Mouse (Mus musculus): ENCODE measurements around the gene Tppp2. TPM values are rescaled to one million over a fixed set of nuclear protein-coding genes. Genes with fewer than 3 reads are reported as not detected.
A peak's percentile ranks its signal among the peaks of the same experiment; 100 is the strongest.
"Not testable (repeated sequence)": the region's sequence is repeated elsewhere in the genome, so short reads cannot be mapped to it uniquely, and the experiment has no call there.

Gene Tppp2
- polyA plus RNA-seq, 1 experiment, result not detected

- no peak for TF ChIP-seq CTCF (IDR thresholded peaks at IDR 0.05; ENCODE audit: borderline replicate concordance, extremely low read depth, insufficient read depth, insufficient read length)
- no peak for TF ChIP-seq POLR2A (IDR thresholded peaks at IDR 0.05; ENCODE audit: borderline replicate concordance, extremely low read depth, insufficient read depth, insufficient read length, poor library complexity, severe bottlenecking)
- DNase-seq (ENCODE audit: low read depth), result peak; percentile 28
Measured at GRCm38 (mm10) chr14:51912391-51913061, 5.7 kb upstream of the Tppp2 start.

- peak; percentile 87 for DNase-seq (ENCODE audit: low read depth)
- TF ChIP-seq POLR2A (IDR thresholded peaks at IDR 0.05; ENCODE audit: borderline replicate concordance, extremely low read depth, insufficient read depth, insufficient read length, poor library complexity, severe bottlenecking), result 0 out of 2 replicates have a peak, but pooled peaks have one; percentile 24
- TF ChIP-seq CTCF (IDR thresholded peaks at IDR 0.05; ENCODE audit: borderline replicate concordance, extremely low read depth, insufficient read depth, insufficient read length), result no peak
Measured at GRCm38 (mm10) chr14:51913062-51913959, 4.9 kb upstream of the Tppp2 start.

GRCm38 (mm10) chr14:51913960-51914762 is 4.1 kb upstream of the Tppp2 start, which contains the start of gene Ndrg2:
Ndrg2 (minus strand) TSS chr14:51914158.
- peak; percentile 96 for DNase-seq (ENCODE audit: low read depth)
- TF ChIP-seq CTCF (IDR thresholded peaks at IDR 0.05; ENCODE audit: borderline replicate concordance, extremely low read depth, insufficient read depth, insufficient read length), result no peak
- no peak for TF ChIP-seq POLR2A (IDR thresholded peaks at IDR 0.05; ENCODE audit: borderline replicate concordance, extremely low read depth, insufficient read depth, insufficient read length, poor library complexity, severe bottlenecking)

GRCm38 (mm10) chr14:51915030-51915429 is 3.2 kb upstream of the Tppp2 start:
- no peak for DNase-seq (ENCODE audit: low read depth)
- no peak for TF ChIP-seq CTCF (IDR thresholded peaks at IDR 0.05; ENCODE audit: borderline replicate concordance, extremely low read depth, insufficient read depth, insufficient read length)
- no peak for TF ChIP-seq POLR2A (IDR thresholded peaks at IDR 0.05; ENCODE audit: borderline replicate concordance, extremely low read depth, insufficient read depth, insufficient read length, poor library complexity, severe bottlenecking)

- TF ChIP-seq POLR2A (IDR thresholded peaks at IDR 0.05; ENCODE audit: borderline replicate concordance, extremely low read depth, insufficient read depth, insufficient read length, poor library complexity, severe bottlenecking), result no peak
- no peak for TF ChIP-seq CTCF (IDR thresholded peaks at IDR 0.05; ENCODE audit: borderline replicate concordance, extremely low read depth, insufficient read depth, insufficient read length)
- DNase-seq (ENCODE audit: low read depth), result no peak
Measured at GRCm38 (mm10) chr14:51916539-51916938, 1.7 kb upstream of the Tppp2 start.

GRCm38 (mm10) chr14:51918966-51919365 is 741 bp downstream of the Tppp2 start:
- TF ChIP-seq CTCF (IDR thresholded peaks at IDR 0.05; ENCODE audit: borderline replicate concordance, extremely low read depth, insufficient read depth, insufficient read length) (no peak), POLR2A (IDR thresholded peaks at IDR 0.05; ENCODE audit: borderline replicate concordance, extremely low read depth, insufficient read depth, insufficient read length, poor library complexity, severe bottlenecking) (no peak)
- DNase-seq (ENCODE audit: low read depth), result no peak

GRCm38 (mm10) chr14:51921759-51922570 is 3.7 kb downstream of the Tppp2 start:
- DNase-seq (ENCODE audit: low read depth), result peak; percentile 60
- TF ChIP-seq CTCF (IDR thresholded peaks at IDR 0.05; ENCODE audit: borderline replicate concordance, extremely low read depth, insufficient read depth, insufficient read length) (no peak), POLR2A (IDR thresholded peaks at IDR 0.05; ENCODE audit: borderline replicate concordance, extremely low read depth, insufficient read depth, insufficient read length, poor library complexity, severe bottlenecking) (no peak)

- no peak for DNase-seq (ENCODE audit: low read depth)
- TF ChIP-seq CTCF (IDR thresholded peaks at IDR 0.05; ENCODE audit: borderline replicate concordance, extremely low read depth, insufficient read depth, insufficient read length), result no peak
- TF ChIP-seq POLR2A (IDR thresholded peaks at IDR 0.05; ENCODE audit: borderline replicate concordance, extremely low read depth, insufficient read depth, insufficient read length, poor library complexity, severe bottlenecking), result no peak
Measured at GRCm38 (mm10) chr14:51922571-51922865, 4.3 kb downstream of the Tppp2 start, which contains the start of gene Rnase13. Rnase13 (minus strand) TSS chr14:51922773.

GRCm38 (mm10) chr14:51922910-51923309 is 4.7 kb downstream of the Tppp2 start:
- DNase-seq (ENCODE audit: low read depth), result no peak
- TF ChIP-seq POLR2A (IDR thresholded peaks at IDR 0.05; ENCODE audit: borderline replicate concordance, extremely low read depth, insufficient read depth, insufficient read length, poor library complexity, severe bottlenecking), result no peak
- no peak for TF ChIP-seq CTCF (IDR thresholded peaks at IDR 0.05; ENCODE audit: borderline replicate concordance, extremely low read depth, insufficient read depth, insufficient read length)

- no peak for DNase-seq (ENCODE audit: low read depth)
- TF ChIP-seq CTCF (IDR thresholded peaks at IDR 0.05; ENCODE audit: borderline replicate concordance, extremely low read depth, insufficient read depth, insufficient read length), result no peak
- no peak for TF ChIP-seq POLR2A (IDR thresholded peaks at IDR 0.05; ENCODE audit: borderline replicate concordance, extremely low read depth, insufficient read depth, insufficient read length, poor library complexity, severe bottlenecking)
Measured at GRCm38 (mm10) chr14:51923492-51923891, 5.3 kb downstream of the Tppp2 start.

- DNase-seq (ENCODE audit: low read depth), result not testable (repeated sequence)
Measured at GRCm38 (mm10) chr14:51926930-51927329, 8.7 kb downstream of the Tppp2 start.

All from brain, embryonic 14.5 days (tissue).